Mouse (Mus musculus): Measurements from ENCODE around the gene Zfp609. TPM values are rescaled to one million over a fixed set of nuclear protein-coding genes. Genes with fewer than 3 reads are reported as not detected.

Zfp609 gene
- polyA plus RNA-seq, 1 experiment = 47.0 TPM

DNA sequence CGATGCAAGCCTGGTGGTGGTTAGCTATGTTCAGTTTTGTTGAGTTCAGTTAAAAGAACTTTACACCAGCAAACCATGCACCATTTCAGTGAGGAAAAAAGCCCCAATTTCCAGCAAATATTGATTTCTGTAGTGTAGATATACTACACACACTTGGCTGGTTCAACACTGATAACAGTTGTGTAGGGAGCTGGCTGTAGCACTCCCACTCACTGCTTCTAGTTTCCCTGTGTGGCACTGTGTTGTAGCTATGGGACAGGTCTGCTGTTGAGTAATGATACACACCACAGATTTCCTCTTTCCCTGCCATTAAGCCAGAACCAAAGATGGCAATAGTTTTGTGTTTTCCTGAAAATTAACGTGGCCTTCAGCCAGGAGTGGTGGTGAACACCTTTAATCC is 142.7 kb downstream of the Zfp609 start:
- no peaks in the 10 kb centered on the region for H3K9me3 ChIP-seq (replicated peaks; ENCODE audit: control insufficient read depth, insufficient read depth, low read length, poor library complexity, severe bottlenecking)
- peaks cover 2% of the 10 kb centered on the region for H3K4me1 ChIP-seq (ENCODE audit: control insufficient read depth, insufficient read depth, low read length)
- no peak for TF ChIP-seq POLR2A (IDR thresholded peaks at IDR 0.05; ENCODE audit: insufficient read depth, low read length)
- TF ChIP-seq EP300 (IDR thresholded peaks at IDR 0.05; ENCODE audit: insufficient read depth, low read depth, low read length) = no peak
- peaks cover 23% of the 10 kb centered on the region for H3K36me3 ChIP-seq (ENCODE audit: control insufficient read depth, insufficient read depth, low read length, poor library complexity, severe bottlenecking)
- no peak overlapping the region for H3K4me3 ChIP-seq (ENCODE audit: low read depth, low read length)
- H3K27ac ChIP-seq (ENCODE audit: insufficient read depth, low read length) = no peak overlapping the region; the same call in 1 of the 2 replicates
- no peak overlapping the region for H3K9ac ChIP-seq (ENCODE audit: low read depth, poor library complexity, severe bottlenecking)
- H3K27me3 ChIP-seq (ENCODE audit: control insufficient read depth, insufficient read depth, low read length, poor library complexity, severe bottlenecking) = no peaks in the 10 kb centered on the region; the same call in 1 of the 2 replicates

DNA sequence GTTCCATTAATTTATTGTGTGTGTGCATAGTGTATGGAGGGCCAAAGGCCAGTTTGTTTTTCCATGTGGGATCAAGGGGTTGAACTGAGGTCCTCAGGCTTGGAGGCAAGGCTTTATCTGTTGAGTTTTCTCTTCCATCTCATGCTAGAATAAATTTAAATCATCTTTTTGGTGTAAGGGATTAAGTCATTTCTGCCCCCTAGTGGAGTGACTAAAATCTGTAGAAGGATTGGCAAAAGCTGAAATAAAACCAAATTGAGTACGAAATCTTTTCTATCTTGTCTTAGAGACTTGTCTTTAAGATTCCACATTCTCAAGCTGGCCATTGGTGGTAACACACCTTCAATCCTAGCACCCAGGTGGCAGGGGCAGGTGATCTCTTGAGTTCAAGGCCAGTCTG is 144.4 kb downstream of the Zfp609 start:
- TF ChIP-seq POLR2A (IDR thresholded peaks at IDR 0.05; ENCODE audit: insufficient read depth, low read length) = no peak
- no peak for TF ChIP-seq EP300 (IDR thresholded peaks at IDR 0.05; ENCODE audit: insufficient read depth, low read depth, low read length)
- TF ChIP-seq CTCF (IDR thresholded peaks at IDR 0.05; ENCODE audit: low read depth, low read length) = peak; percentile 6
- peaks cover 14% of the 10 kb centered on the region for H3K36me3 ChIP-seq (ENCODE audit: control insufficient read depth, insufficient read depth, low read length, poor library complexity, severe bottlenecking)
- 0 out of 2 replicates have a peak overlapping the region, but pooled peaks have one; percentile 38 for H3K9ac ChIP-seq (ENCODE audit: low read depth, poor library complexity, severe bottlenecking)
- H3K4me1 ChIP-seq (ENCODE audit: control insufficient read depth, insufficient read depth, low read length) = peaks cover 2% of the 10 kb centered on the region
- no peaks in the 10 kb centered on the region for H3K9me3 ChIP-seq (replicated peaks; ENCODE audit: control insufficient read depth, insufficient read depth, low read length, poor library complexity, severe bottlenecking)
- H3K27ac ChIP-seq (ENCODE audit: insufficient read depth, low read length) = no peak overlapping the region
- no peaks in the 10 kb centered on the region; the same call in 1 of the 2 replicates for H3K27me3 ChIP-seq (ENCODE audit: control insufficient read depth, insufficient read depth, low read length, poor library complexity, severe bottlenecking)
- no peak overlapping the region for H3K4me3 ChIP-seq (ENCODE audit: low read depth, low read length)

DNA sequence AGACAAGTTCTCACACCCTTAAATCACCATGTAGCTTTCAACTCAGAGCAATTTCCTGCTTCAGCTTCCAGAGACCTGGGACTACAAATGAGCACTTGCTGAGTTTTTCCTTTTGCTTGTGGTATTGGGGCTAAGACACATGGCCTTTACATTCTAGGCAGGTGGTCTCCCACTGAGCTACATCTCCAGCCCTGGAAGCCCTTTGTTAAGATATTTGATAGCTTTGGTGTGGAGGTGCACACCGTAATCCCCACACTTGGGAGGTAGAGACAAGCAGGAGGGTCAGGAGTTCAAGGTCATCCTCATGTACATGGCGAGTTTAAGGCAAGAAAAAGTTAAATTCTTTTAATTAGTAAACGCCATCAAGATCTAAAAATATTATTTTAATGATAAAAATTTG is 145.2 kb downstream of the Zfp609 start:
- H3K9ac ChIP-seq (ENCODE audit: low read depth, poor library complexity, severe bottlenecking) = 0 out of 2 replicates have a peak overlapping the region, but pooled peaks have one; percentile 38
- no peaks in the 10 kb centered on the region; the same call in 1 of the 2 replicates for H3K27me3 ChIP-seq (ENCODE audit: control insufficient read depth, insufficient read depth, low read length, poor library complexity, severe bottlenecking)
- TF ChIP-seq CTCF (IDR thresholded peaks at IDR 0.05; ENCODE audit: low read depth, low read length) (no peak), POLR2A (IDR thresholded peaks at IDR 0.05; ENCODE audit: insufficient read depth, low read length) (no peak), EP300 (IDR thresholded peaks at IDR 0.05; ENCODE audit: insufficient read depth, low read depth, low read length) (no peak)
- H3K9me3 ChIP-seq (replicated peaks; ENCODE audit: control insufficient read depth, insufficient read depth, low read length, poor library complexity, severe bottlenecking) = no peaks in the 10 kb centered on the region
- peak overlapping the region; percentile 82 for H3K27ac ChIP-seq (ENCODE audit: insufficient read depth, low read length)
- H3K4me3 ChIP-seq (ENCODE audit: low read depth, low read length) = no peak overlapping the region
- peaks cover 2% of the 10 kb centered on the region for H3K4me1 ChIP-seq (ENCODE audit: control insufficient read depth, insufficient read depth, low read length)
- H3K36me3 ChIP-seq (ENCODE audit: control insufficient read depth, insufficient read depth, low read length, poor library complexity, severe bottlenecking) = peaks cover 7% of the 10 kb centered on the region

DNA sequence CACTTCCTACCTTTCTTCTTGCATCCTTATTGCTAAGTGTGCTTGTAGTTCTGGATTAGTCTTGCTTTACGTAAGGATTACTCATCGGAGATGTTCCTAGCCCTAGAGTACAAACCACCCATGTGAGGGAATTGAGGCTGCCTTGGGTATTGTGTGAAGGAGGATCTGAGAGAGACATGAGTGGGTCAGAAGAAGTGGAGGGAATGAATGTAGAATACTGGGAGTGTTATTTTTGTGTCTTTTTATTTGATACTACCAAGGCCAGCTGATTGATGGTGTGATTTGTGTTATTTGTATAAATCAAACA is 145.8 kb downstream of the Zfp609 start:
- no peaks in the 10 kb centered on the region; the same call in 1 of the 2 replicates for H3K27me3 ChIP-seq (ENCODE audit: control insufficient read depth, insufficient read depth, low read length, poor library complexity, severe bottlenecking)
- H3K4me3 ChIP-seq (ENCODE audit: low read depth, low read length) = no peak overlapping the region
- no peak overlapping the region for H3K9ac ChIP-seq (ENCODE audit: low read depth, poor library complexity, severe bottlenecking)
- peaks cover 2% of the 10 kb centered on the region for H3K4me1 ChIP-seq (ENCODE audit: control insufficient read depth, insufficient read depth, low read length)
- TF ChIP-seq EP300 (IDR thresholded peaks at IDR 0.05; ENCODE audit: insufficient read depth, low read depth, low read length) = no peak
- TF ChIP-seq CTCF (IDR thresholded peaks at IDR 0.05; ENCODE audit: low read depth, low read length) = no peak
- no peak for TF ChIP-seq POLR2A (IDR thresholded peaks at IDR 0.05; ENCODE audit: insufficient read depth, low read length)
- peak overlapping the region; percentile 82 for H3K27ac ChIP-seq (ENCODE audit: insufficient read depth, low read length)
- H3K9me3 ChIP-seq (replicated peaks; ENCODE audit: control insufficient read depth, insufficient read depth, low read length, poor library complexity, severe bottlenecking) = no peaks in the 10 kb centered on the region
- H3K36me3 ChIP-seq (ENCODE audit: control insufficient read depth, insufficient read depth, low read length, poor library complexity, severe bottlenecking) = peaks cover 5% of the 10 kb centered on the region

DNA sequence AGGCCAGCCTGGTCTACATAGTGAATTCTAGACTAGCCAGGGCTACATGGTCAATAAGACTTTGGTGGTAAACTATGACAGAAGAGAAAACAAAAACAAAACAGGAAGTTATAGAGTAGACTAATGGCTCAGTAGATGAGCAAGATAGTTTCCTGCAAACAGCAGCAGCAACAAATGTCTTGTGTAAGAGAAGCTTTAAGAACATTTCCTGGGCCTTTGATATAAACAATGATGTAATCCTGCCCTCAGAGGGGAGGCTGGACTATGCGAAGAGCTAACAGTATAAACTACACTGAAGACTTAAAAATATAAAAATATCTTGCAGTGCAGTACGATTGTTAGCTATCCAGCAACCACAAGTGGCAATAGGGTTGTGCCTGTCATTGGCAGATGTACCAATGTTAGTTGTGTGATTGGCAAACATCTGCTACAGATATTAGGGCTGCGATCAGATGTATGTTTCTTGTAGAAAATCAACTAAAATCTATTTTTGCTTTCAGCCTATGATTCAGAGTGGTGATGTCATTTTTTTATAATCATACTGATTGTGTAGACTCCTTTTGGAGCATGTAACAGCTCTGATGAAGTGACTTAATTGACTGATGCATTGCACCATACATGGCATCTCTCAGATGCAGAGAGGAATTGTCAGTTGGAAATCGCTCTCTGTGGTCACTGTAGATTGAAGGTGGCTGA is 146.3 kb downstream of the Zfp609 start:
- peak overlapping the region; percentile 82 for H3K27ac ChIP-seq (ENCODE audit: insufficient read depth, low read length)
- no peaks in the 10 kb centered on the region for H3K9me3 ChIP-seq (replicated peaks; ENCODE audit: control insufficient read depth, insufficient read depth, low read length, poor library complexity, severe bottlenecking)
- H3K36me3 ChIP-seq (ENCODE audit: control insufficient read depth, insufficient read depth, low read length, poor library complexity, severe bottlenecking) = no peaks in the 10 kb centered on the region
- H3K27me3 ChIP-seq (ENCODE audit: control insufficient read depth, insufficient read depth, low read length, poor library complexity, severe bottlenecking) = no peaks in the 10 kb centered on the region
- H3K4me3 ChIP-seq (ENCODE audit: low read depth, low read length) = no peak overlapping the region
- TF ChIP-seq EP300 (IDR thresholded peaks at IDR 0.05; ENCODE audit: insufficient read depth, low read depth, low read length) = no peak
- TF ChIP-seq CTCF (IDR thresholded peaks at IDR 0.05; ENCODE audit: low read depth, low read length) = no peak
- no peak for TF ChIP-seq POLR2A (IDR thresholded peaks at IDR 0.05; ENCODE audit: insufficient read depth, low read length)
- peaks cover 2% of the 10 kb centered on the region for H3K4me1 ChIP-seq (ENCODE audit: control insufficient read depth, insufficient read depth, low read length)
- no peak overlapping the region for H3K9ac ChIP-seq (ENCODE audit: low read depth, poor library complexity, severe bottlenecking)

DNA sequence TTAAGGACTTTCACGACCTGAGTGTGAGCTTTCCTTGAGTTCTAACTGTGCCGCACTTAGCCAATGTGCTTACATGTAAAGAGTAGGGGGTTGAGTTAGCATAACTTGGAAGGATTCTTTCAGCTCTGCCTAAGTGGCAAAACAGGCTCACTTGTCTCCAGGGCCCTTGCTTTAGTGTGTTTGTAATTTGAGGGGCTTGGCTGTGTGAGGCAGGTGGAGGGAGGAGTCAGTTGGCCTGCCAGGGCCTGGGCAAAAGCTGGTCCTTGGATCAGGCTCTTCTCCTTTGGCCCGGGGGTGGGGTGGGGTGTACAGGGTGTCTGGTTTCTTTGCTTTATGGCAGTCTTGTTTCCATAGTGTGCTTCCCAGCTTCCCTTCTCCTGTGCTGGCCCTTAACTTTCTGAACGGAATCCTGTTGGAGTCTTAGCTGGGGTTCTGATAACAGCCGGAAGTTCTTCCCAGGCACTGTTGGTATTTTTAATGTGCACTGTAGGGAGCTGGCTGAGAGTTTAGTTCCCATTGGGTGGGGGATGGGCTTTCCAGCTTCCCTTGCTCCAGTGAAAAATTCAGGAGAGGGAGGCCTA is 148.1 kb downstream of the Zfp609 start:
- H3K27ac ChIP-seq (ENCODE audit: insufficient read depth, low read length) = peak overlapping the region; percentile 80
- no peak overlapping the region; the same call in 1 of the 2 replicates for H3K4me3 ChIP-seq (ENCODE audit: low read depth, low read length)
- H3K9ac ChIP-seq (ENCODE audit: low read depth, poor library complexity, severe bottlenecking) = peak overlapping the region; percentile 29; the same call in 1 of the 2 replicates
- TF ChIP-seq EP300 (IDR thresholded peaks at IDR 0.05; ENCODE audit: insufficient read depth, low read depth, low read length) = 0 out of 2 replicates have a peak, but pooled peaks have one; percentile 52
- TF ChIP-seq CTCF (IDR thresholded peaks at IDR 0.05; ENCODE audit: low read depth, low read length) = no peak
- H3K36me3 ChIP-seq (ENCODE audit: control insufficient read depth, insufficient read depth, low read length, poor library complexity, severe bottlenecking) = no peaks in the 10 kb centered on the region
- H3K9me3 ChIP-seq (replicated peaks; ENCODE audit: control insufficient read depth, insufficient read depth, low read length, poor library complexity, severe bottlenecking) = no peaks in the 10 kb centered on the region
- no peaks in the 10 kb centered on the region for H3K27me3 ChIP-seq (ENCODE audit: control insufficient read depth, insufficient read depth, low read length, poor library complexity, severe bottlenecking)
- peaks cover 3% of the 10 kb centered on the region for H3K4me1 ChIP-seq (ENCODE audit: control insufficient read depth, insufficient read depth, low read length)

All from ES-Bruce4 (cell line).